Mouse (Mus musculus) bone marrow macrophage, adult 2 months (primary cell): Measurements from ENCODE around the gene Slc1a7.

Experiments
- CTCF ChIP-seq: IDR thresholded peaks from 2 replicates; pipeline ENCODE4 v1.5.1; 2012; ENCODE audit warnings: low read depth, mild to moderate bottlenecking, low read length, moderate library complexity
- POLR2A ChIP-seq: IDR thresholded peaks from 2 replicates; pipeline ENCODE4 v1.6.1; 2012; ENCODE audit warnings: mild to moderate bottlenecking, low read depth, low read length, borderline replicate concordance

GRCm38 (mm10) chr4:108016321-108016720 is 48.2 kb downstream of the Slc1a7 start:
- TF ChIP-seq POLR2A: no peak
- no peak for TF ChIP-seq CTCF
